Mouse (Mus musculus): ENCODE data around the gene Gm27179. TPM values are rescaled to one million over a fixed set of nuclear protein-coding genes. Genes with fewer than 3 reads are reported as not detected.
"Not testable (repeated sequence)": the region's sequence is repeated elsewhere in the genome, so short reads cannot be mapped to it uniquely, and the experiment has no call there.

Gene Gm27179
- total RNA-seq, 2 experiments from 2014 or later: 0.27 TPM; not detected in 1

DNA sequence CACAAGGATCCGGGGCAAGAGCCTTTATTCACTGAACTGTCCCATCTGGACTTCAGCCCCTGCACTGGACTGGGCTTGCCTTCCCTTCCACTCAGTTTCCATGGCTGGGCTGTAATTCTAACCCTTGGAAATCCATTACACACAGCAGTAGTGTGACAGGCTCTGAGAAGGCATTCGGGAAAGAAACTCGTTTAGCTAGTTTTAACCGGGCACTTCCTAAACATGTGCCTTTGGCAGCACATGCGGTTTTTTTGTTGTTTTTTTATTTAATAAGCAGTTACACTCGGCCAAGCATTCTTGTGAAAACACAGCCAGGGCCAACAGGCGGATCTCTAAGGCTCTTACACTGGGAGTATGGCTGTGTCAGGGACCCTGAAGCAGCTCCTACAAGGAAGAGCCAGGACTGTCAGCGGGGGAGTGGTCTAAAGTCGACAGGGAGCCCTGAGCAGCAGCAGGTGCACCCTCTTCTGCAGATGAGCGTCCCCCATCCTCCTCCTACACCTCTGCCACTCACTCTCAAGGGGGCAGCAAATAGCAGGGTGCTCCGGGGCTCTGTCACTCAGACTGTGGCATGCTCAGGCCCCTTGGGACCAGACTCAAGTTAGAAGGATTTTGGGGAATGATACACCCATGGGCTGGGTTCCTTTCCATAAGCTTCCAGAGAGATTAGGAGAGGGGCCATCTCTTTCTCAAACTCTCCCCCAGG lies 38.3 kb downstream of the Gm27179 start:
- DNase-seq (ENCODE audit: low spot score in 2 of 2): not testable (repeated sequence)

DNA sequence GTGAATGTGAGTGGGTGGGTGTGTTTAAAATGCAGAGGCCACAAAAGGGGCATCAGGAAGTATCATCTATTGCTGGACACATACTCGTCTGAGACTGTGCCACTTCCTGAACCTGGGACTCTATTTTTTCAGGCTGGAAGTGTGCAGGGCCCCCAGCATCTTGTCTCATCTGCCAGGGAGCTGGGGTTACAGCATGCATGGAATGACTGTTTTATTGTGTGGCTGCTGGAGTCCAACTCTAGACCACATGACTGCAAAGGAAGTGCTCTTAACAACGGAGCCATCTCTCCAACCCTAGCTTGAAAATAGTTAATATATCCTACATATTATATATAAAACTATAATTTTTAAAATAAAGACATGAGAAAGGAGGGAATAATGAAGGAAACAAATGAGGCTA lies 39.0 kb downstream of the Gm27179 start:
- DNase-seq (ENCODE audit: low spot score in 2 of 2): not testable (repeated sequence)

DNA sequence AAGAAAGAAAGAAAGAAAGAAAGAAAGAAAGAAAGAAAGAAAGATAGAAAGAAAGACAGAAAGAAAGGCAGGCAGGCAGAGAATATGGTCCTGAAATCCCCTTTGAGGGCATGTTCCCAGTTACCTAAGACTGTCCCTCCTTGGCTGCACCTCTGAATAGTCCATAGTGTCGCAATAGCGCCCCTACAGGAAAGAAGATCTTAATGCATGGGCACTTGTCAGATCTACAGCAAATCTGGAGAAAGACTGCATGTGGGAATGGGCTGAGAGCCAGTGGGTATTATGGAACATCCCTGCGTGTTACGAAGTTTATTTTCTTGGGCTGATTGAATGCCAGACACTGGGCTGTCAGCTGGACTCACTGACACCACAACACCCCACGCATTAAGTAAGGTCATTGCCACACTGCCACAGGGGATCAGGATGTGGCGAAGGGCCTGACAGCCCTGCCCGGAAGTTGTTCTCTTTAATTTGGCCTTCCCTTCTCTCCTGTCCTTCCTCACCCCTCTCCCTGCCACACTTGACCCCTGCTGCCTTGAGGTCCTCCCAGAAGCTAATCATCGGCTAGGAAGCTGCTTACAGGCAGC lies 42.1 kb downstream of the Gm27179 start:
- not testable (repeated sequence) for DNase-seq (ENCODE audit: low spot score in 2 of 2)

DNA sequence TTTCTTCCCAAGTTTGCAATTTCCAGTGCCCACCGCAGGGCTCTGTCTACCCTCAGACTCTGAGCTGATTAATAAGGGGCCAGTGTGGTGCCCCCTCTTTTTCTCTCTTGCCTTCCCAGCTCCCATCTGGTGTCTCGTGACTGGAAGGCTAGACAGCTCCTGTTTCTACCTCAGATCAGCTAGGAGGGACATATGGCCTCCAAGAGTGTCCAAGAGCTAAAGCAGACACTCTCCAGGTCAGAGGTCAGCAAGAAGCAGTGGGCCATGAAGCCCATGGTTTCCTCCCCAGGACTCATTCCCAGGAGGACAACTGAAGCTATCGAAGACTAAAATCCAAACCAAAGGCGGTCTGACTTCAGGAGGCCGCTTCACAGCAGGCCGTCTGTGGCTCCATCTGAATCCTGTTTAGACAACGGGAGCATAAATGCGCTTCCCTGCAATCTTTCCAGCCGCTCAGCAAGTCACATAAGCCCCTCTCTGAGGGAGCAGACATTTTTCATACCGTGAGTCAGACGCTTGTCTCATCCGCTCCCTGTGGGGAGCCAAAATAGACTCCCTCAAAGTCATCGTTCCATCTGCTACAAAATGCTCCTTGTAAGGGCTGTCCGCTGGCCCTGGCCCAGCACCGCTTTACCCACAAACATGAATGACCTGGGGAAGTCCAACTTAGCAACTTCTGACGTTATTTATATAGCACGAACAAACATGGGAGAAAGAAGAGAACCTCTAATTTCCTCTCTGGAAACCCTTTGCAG lies 44.6 kb downstream of the Gm27179 start:
- not testable (repeated sequence) for DNase-seq (ENCODE audit: low spot score in 2 of 2)

DNA sequence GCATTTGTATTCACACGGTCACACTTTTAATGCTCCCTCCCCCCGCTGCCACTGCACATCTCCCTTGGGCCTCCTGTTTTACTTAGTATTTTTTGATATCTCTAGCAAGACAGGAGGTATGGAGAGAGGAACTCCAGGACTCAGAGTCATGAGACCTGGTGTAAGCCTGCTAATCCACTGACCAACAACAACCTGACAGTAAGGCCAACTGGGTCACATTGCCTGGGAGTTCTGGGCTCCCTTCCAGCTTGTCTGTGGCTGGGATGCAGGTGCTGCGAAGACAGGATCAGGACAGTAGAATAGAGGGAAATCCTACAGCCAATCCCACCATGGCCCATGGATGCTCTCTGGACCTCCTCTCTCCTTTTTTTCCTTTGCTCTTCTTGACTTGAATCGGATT lies 47.9 kb downstream of the Gm27179 start:
- DNase-seq (ENCODE audit: low spot score in 2 of 2): not testable (repeated sequence)

Other genes with a start within 250 kb of the Gm27179 start
- under 1 TPM in 1 of 2 experiments, not detected in 1; 0.18 TPM for gene Synb, start 218.2 kb downstream of the Gm27179 start, total RNA-seq (2021)
- gene Gm16867, start 9.2 kb downstream of the Gm27179 start, total RNA-seq (2021): 1 to 10 TPM; 1.7 to 3.2 TPM
- 10 to 100 TPM; 26.5 to 28.2 TPM for gene Entpd4b, start 42.9 kb upstream of the Gm27179 start, total RNA-seq (2021)